In the genomic region with DNA sequence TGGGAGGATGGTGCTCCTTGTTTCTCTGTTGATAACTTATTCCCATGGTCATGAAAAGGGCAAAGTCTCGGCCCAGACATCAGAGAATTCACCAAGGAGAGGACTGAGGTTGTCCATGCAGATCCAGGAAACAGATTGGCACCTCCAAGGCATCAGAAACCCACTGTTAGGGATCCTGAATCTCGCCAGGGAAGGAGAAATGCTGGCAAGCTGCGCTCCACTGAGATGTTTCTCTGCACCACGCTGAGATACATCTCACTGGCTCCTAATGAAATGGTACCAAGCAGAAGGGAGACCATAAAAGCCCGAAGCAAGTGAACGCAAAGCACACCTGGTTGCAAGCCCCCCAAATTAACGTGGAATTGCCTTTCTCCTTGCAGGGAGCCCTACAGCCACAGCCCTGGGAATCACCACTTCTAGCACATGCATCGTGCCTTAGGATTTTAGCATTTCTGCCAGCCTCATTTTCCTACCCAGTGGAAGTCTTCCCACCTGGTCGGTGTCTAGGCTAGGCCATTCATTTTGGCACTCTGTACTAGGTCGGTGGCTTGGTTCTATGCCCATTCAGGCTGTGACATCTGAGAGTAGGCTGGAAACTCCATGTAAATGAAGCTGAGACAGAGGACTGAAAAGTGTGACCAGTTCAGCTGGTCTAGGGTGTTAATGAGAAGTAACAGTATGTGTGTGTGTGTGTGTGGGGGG, we compare ENCODE assay signal across 15 mouse cellular contexts.
A peak's percentile ranks its signal among the peaks of the same experiment; 100 is the strongest.
DNase-seq lines count a peak whose midpoint lies in the region; ATAC-seq lines count a peak whose summit lies in the region.
"Had no signal": no experiment of that assay in that cellular context is flagged by ENCODE, and none has a peak within 500 bp of the region (broad histone marks: within the 10 kb centered on the region; RNA-seq: fewer than 3 reads in every experiment).

No protein-coding gene starts in this region.

- peak overlapping the region; percentile 75 for H3K27ac ChIP-seq in embryonic facial prominence, embryonic 10.5 days (replicated peaks)
- peak overlapping the region; percentile 94 for H3K27ac ChIP-seq in hindbrain, embryonic 14.5 days
- peak overlapping the region; percentile 95 for H3K27ac ChIP-seq in neural tube, embryonic 13.5 days (replicated peaks)
- H3K27ac ChIP-seq: liver, embryonic 15.5 days had no signal

- WGBS in embryonic facial prominence, embryonic 10.5 days: 80% methylated on average over 10 of the region's 10 CpGs
- 59% methylated on average over 10 of the region's 10 CpGs for WGBS in hindbrain, embryonic 14.5 days
- 58% methylated on average over 10 of the region's 10 CpGs for WGBS in neural tube, embryonic 13.5 days

- H3K4me1 ChIP-seq in embryonic facial prominence, embryonic 10.5 days: peaks cover 56% of the 10 kb centered on the region
- H3K4me1 ChIP-seq in hindbrain, embryonic 14.5 days (replicated peaks; ENCODE audit: control insufficient read depth, insufficient read depth, low read length): peaks cover 44% of the 10 kb centered on the region
- H3K4me1 ChIP-seq in neural tube, embryonic 13.5 days (replicated peaks): peaks cover 56% of the 10 kb centered on the region
- H3K4me1 ChIP-seq: liver, embryonic 15.5 days had no signal

- no peak overlapping the region for H3K4me2 ChIP-seq in hindbrain, embryonic 14.5 days (replicated peaks)
- no peak overlapping the region for H3K4me2 ChIP-seq in neural tube, embryonic 13.5 days
- H3K4me2 ChIP-seq: liver, embryonic 15.5 days had no signal

- H3K36me3 ChIP-seq in embryonic facial prominence, embryonic 10.5 days (replicated peaks): no peaks in the 10 kb centered on the region
- H3K36me3 ChIP-seq in hindbrain, embryonic 14.5 days (replicated peaks; ENCODE audit: control insufficient read depth, insufficient read depth): no peaks in the 10 kb centered on the region
- H3K36me3 ChIP-seq in neural tube, embryonic 13.5 days: no peaks in the 10 kb centered on the region
- H3K36me3 ChIP-seq: heart, embryonic 10.5 days; liver, embryonic 15.5 days had no signal

- no peak overlapping the region for H3K4me3 ChIP-seq in embryonic facial prominence, embryonic 10.5 days
- no peak overlapping the region for H3K4me3 ChIP-seq in hindbrain, embryonic 14.5 days (replicated peaks; ENCODE audit: low read length)
- H3K4me3 ChIP-seq in neural tube, embryonic 13.5 days: no peak overlapping the region
- H3K4me3 ChIP-seq: heart, embryonic 10.5 days; liver, embryonic 15.5 days had no signal

- intact Hi-C loops in left cerebral cortex, postnatal 4 days (cut with DNase I): loop anchor here (10.0 kb wide), 2 partner anchors 339 to 351 kb away; partner anchors contain the start of gene Mex3b
- intact Hi-C loops in left cerebral cortex, postnatal 14 days (cut with DNase I): no loop called here

- peaks cover 17% of the 10 kb centered on the region; the same call in 1 of the 2 replicates for H3K27me3 ChIP-seq in embryonic facial prominence, embryonic 10.5 days (replicated peaks; ENCODE audit: low read depth, poor library complexity, severe bottlenecking)
- H3K27me3 ChIP-seq in hindbrain, embryonic 14.5 days (ENCODE audit: control insufficient read depth, insufficient read depth, low read length): no peaks in the 10 kb centered on the region
- H3K27me3 ChIP-seq in neural tube, embryonic 13.5 days: no peaks in the 10 kb centered on the region
- H3K27me3 ChIP-seq: liver, embryonic 15.5 days had no signal

- peak; percentile 55 for DNase-seq in left cerebral cortex, postnatal 4 days
- no peak for DNase-seq in left cerebral cortex, postnatal 14 days (ENCODE audit: low spot score in 2 of 2)
- no peak for DNase-seq in embryonic facial prominence, embryonic 10.5 days (ENCODE audit: low spot score)
- DNase-seq in hindbrain, embryonic 14.5 days (ENCODE audit: low spot score): peak; percentile 35
- DNase-seq in frontal cortex, postnatal 36 days (ENCODE audit: low spot score in 2 of 2): no peak
- no peak for DNase-seq in right cerebral cortex, postnatal 4 days
- DNase-seq: B cell, adult 2 months; kidney, postnatal 10 days; right cerebral cortex, postnatal 14 days; thymus, postnatal 4 days had no signal

- no peaks in the 10 kb centered on the region for H3K9me3 ChIP-seq in embryonic facial prominence, embryonic 10.5 days
- no peaks in the 10 kb centered on the region for H3K9me3 ChIP-seq in hindbrain, embryonic 14.5 days (ENCODE audit: control insufficient read depth, low read length)
- H3K9me3 ChIP-seq in neural tube, embryonic 13.5 days: no peaks in the 10 kb centered on the region
- H3K9me3 ChIP-seq: heart, embryonic 10.5 days; liver, embryonic 15.5 days had no signal

- H3K9ac ChIP-seq in hindbrain, embryonic 14.5 days: no peak overlapping the region
- no peak overlapping the region; the same call in 1 of the 2 replicates for H3K9ac ChIP-seq in neural tube, embryonic 13.5 days
- H3K9ac ChIP-seq: liver, embryonic 15.5 days had no signal

- peak; percentile 8; the same call in 1 of the 2 replicates for ATAC-seq in hindbrain, embryonic 14.5 days (ENCODE audit: low FRiP score)
- peak; percentile 11; the same call in 1 of the 2 replicates for ATAC-seq in neural tube, embryonic 13.5 days (ENCODE audit: low read depth)
- no peak for ATAC-seq in granulocyte monocyte progenitor cell, adult 5-6 weeks (replicated peaks; ENCODE audit: poor library complexity, severe bottlenecking)
- ATAC-seq: activated CD4-positive, CD25-positive, alpha-beta regulatory T cell, adult 4 months had no signal

Comparison
In these comparisons a context has a peak if more than half of its experiments do, and no peak if none do; other contexts are left out.
1. DNase-seq: peak in left cerebral cortex, postnatal 4 days (single experiment) and hindbrain, embryonic 14.5 days (single experiment); none in left cerebral cortex, postnatal 14 days (0 of 2), embryonic facial prominence, embryonic 10.5 days (single experiment), frontal cortex, postnatal 36 days (0 of 2) and right cerebral cortex, postnatal 4 days (single experiment).
2. Peak in every context shown above with its lines, with median percentiles within 50 percentile points of each other: H3K27ac ChIP-seq.